Comparison of ENCODE assay signal across 8 mouse cellular contexts in genomic region chr9:57653283-57653682, GRCm38 (mm10). TPM values are rescaled to one million over a fixed set of nuclear protein-coding genes. Genes with fewer than 3 reads are reported as not detected.
DNase-seq lines count a peak whose midpoint lies in the region; ATAC-seq and TF ChIP-seq lines count a peak whose summit lies in the region.

Csk (minus strand) TSS chr9:57653631.

- H3K4me3 ChIP-seq in kidney, embryonic 16.5 days (ENCODE audit: low read length) = no peak within 1 kb of the TSS
- no peak within 1 kb of the TSS for H3K4me3 ChIP-seq in G1E (ENCODE audit: low read depth, low read length)
- H3K4me3 ChIP-seq in forebrain, embryonic 11.5 days (ENCODE audit: low read depth, low read length) = no peak within 1 kb of the TSS
- no peak within 1 kb of the TSS for H3K4me3 ChIP-seq in hindbrain, embryonic 15.5 days
- no peak within 1 kb of the TSS for H3K4me3 ChIP-seq in liver, embryonic 16.5 days (ENCODE audit: low read depth, low read length)

- H3K9ac ChIP-seq in kidney, embryonic 16.5 days (replicated peaks; ENCODE audit: low read length) = no peak within 1 kb of the TSS
- H3K9ac ChIP-seq in forebrain, embryonic 11.5 days (ENCODE audit: low read length) = peak within 1 kb of the TSS; percentile 39; the same call in 1 of the 2 replicates
- H3K9ac ChIP-seq in hindbrain, embryonic 15.5 days = no peak within 1 kb of the TSS; the same call in 1 of the 2 replicates
- no peak within 1 kb of the TSS for H3K9ac ChIP-seq in liver, embryonic 16.5 days (ENCODE audit: low read depth, low read length)

- H3K36me3 ChIP-seq in kidney, embryonic 16.5 days (ENCODE audit: insufficient read depth, low read length) = no peaks in the 10 kb centered on the region
- no peaks in the 10 kb centered on the region for H3K36me3 ChIP-seq in G1E (replicated peaks)
- no peaks in the 10 kb centered on the region for H3K36me3 ChIP-seq in forebrain, embryonic 11.5 days (ENCODE audit: control insufficient read depth, insufficient read depth, low read length)
- no peaks in the 10 kb centered on the region for H3K36me3 ChIP-seq in hindbrain, embryonic 15.5 days
- H3K36me3 ChIP-seq in liver, embryonic 16.5 days (ENCODE audit: control insufficient read depth, insufficient read depth) = no peaks in the 10 kb centered on the region

- 68% methylated on average over 5 of the region's 5 CpGs for WGBS in kidney, embryonic 16.5 days
- 29% methylated on average over 5 of the region's 5 CpGs for WGBS in forebrain, embryonic 11.5 days
- WGBS in hindbrain, embryonic 15.5 days = 52% methylated on average over 5 of the region's 5 CpGs
- WGBS in liver, embryonic 16.5 days (ENCODE audit: insufficient replicate concordance) = 66% methylated on average over 5 of the region's 5 CpGs

- no peak within 1 kb of the TSS for H3K27ac ChIP-seq in kidney, embryonic 16.5 days (ENCODE audit: low read length)
- H3K27ac ChIP-seq in forebrain, embryonic 11.5 days (ENCODE audit: low read depth, low read length) = no peak within 1 kb of the TSS
- no peak within 1 kb of the TSS for H3K27ac ChIP-seq in hindbrain, embryonic 15.5 days (replicated peaks)
- H3K27ac ChIP-seq in liver, embryonic 16.5 days (ENCODE audit: low read length) = no peak within 1 kb of the TSS

- 0 out of 2 replicates have a peak, but pooled peaks cover 8% of the 10 kb centered on the region for H3K4me1 ChIP-seq in kidney, embryonic 16.5 days (ENCODE audit: insufficient read depth, low read length)
- H3K4me1 ChIP-seq in G1E (ENCODE audit: insufficient read depth, low read depth, low read length) = peaks cover 47% of the 10 kb centered on the region
- peaks cover 6% of the 10 kb centered on the region; the same call in 1 of the 2 replicates for H3K4me1 ChIP-seq in forebrain, embryonic 11.5 days (replicated peaks; ENCODE audit: control insufficient read depth, insufficient read depth, low read length)
- peaks cover 17% of the 10 kb centered on the region for H3K4me1 ChIP-seq in hindbrain, embryonic 15.5 days (replicated peaks)
- peaks cover 9% of the 10 kb centered on the region for H3K4me1 ChIP-seq in liver, embryonic 16.5 days (ENCODE audit: control insufficient read depth, low read depth, low read length)

- no peak for DNase-seq in kidney, postnatal 10 days
- DNase-seq in G1E (ENCODE audit: low spot score) = no peak
- DNase-seq in forebrain, embryonic 11.5 days (ENCODE audit: low spot score) = no peak
- DNase-seq in retina, embryonic 14.5 days (ENCODE audit: low spot score) = no peak
- DNase-seq in gastrocnemius, adult 18-20 months (ENCODE audit: low spot score) = no peak

- no peak for TF ChIP-seq CTCF in G1E (IDR thresholded peaks at IDR 0.05; ENCODE audit: low read depth, low read length)

- H3K9me3 ChIP-seq in kidney, embryonic 16.5 days (ENCODE audit: low read length) = no peaks in the 10 kb centered on the region
- no peaks in the 10 kb centered on the region for H3K9me3 ChIP-seq in G1E (replicated peaks)
- no peaks in the 10 kb centered on the region for H3K9me3 ChIP-seq in forebrain, embryonic 11.5 days (ENCODE audit: control insufficient read depth, low read length)
- no peaks in the 10 kb centered on the region for H3K9me3 ChIP-seq in hindbrain, embryonic 15.5 days
- no peaks in the 10 kb centered on the region for H3K9me3 ChIP-seq in liver, embryonic 16.5 days (replicated peaks; ENCODE audit: control insufficient read depth, low read length)

- H3K4me2 ChIP-seq in kidney, embryonic 16.5 days (replicated peaks; ENCODE audit: low read depth, low read length) = no peak within 1 kb of the TSS
- H3K4me2 ChIP-seq in forebrain, embryonic 11.5 days (ENCODE audit: low read depth, low read length, severe bottlenecking) = no peak within 1 kb of the TSS
- H3K4me2 ChIP-seq in hindbrain, embryonic 15.5 days = no peak within 1 kb of the TSS
- H3K4me2 ChIP-seq in liver, embryonic 16.5 days (ENCODE audit: low read depth, low read length) = no peak within 1 kb of the TSS

- ATAC-seq in kidney, embryonic 16.5 days (ENCODE audit: low FRiP score, low TSS enrichment) = no peak
- no peak for ATAC-seq in G1E (ENCODE audit: extremely low read depth, insufficient number of reproducible peaks, low FRiP score, poor library complexity, severe bottlenecking)
- ATAC-seq in forebrain, embryonic 11.5 days (replicated peaks; ENCODE audit: low FRiP score) = no peak
- ATAC-seq in hindbrain, embryonic 15.5 days (ENCODE audit: low FRiP score, low read depth) = no peak
- no peak for ATAC-seq in liver, embryonic 16.5 days (ENCODE audit: low read depth)

- no peaks in the 10 kb centered on the region for H3K27me3 ChIP-seq in kidney, embryonic 16.5 days (ENCODE audit: insufficient read depth, low read length)
- H3K27me3 ChIP-seq in G1E (ENCODE audit: insufficient read depth, low read length) = peaks cover 17% of the 10 kb centered on the region
- 0 out of 2 replicates have a peak, but pooled peaks cover 3% of the 10 kb centered on the region for H3K27me3 ChIP-seq in forebrain, embryonic 11.5 days (ENCODE audit: control insufficient read depth, insufficient read depth, low read length)
- no peaks in the 10 kb centered on the region for H3K27me3 ChIP-seq in hindbrain, embryonic 15.5 days
- H3K27me3 ChIP-seq in liver, embryonic 16.5 days (ENCODE audit: control insufficient read depth, insufficient read depth, low read depth, low read length) = no peaks in the 10 kb centered on the region; the same call in 1 of the 2 replicates

RNA-seq across cellular contexts. Expression of gene Csk, which starts in this region (rescaled TPM):
- 27.2 and 31.6 TPM in 2 replicates for polyA plus RNA-seq in kidney, embryonic 16.5 days (2015; fragmentation: Nextera tagmentation; extraction: Ambion mirVana)
- total RNA-seq in G1E (2014; fragmentation: Nextera tagmentation) = 118 and 125 TPM in 2 replicates
- total RNA-seq in G1E (2017) = 151 and 154 TPM in 2 replicates
- polyA plus RNA-seq in G1E (2012) = 311 and 332 TPM in 2 replicates
- 32.9 and 39.5 TPM in 2 replicates for polyA plus RNA-seq in forebrain, embryonic 11.5 days (2014; fragmentation: Nextera tagmentation; extraction: Ambion mirVana)
- 36.6 and 44.5 TPM in 2 replicates for polyA plus RNA-seq in hindbrain, embryonic 15.5 days (2015; fragmentation: Nextera tagmentation; extraction: Ambion mirVana)
- 13.3 and 13.5 TPM in 2 replicates for polyA plus RNA-seq in liver, embryonic 16.5 days (2015; fragmentation: Nextera tagmentation; extraction: Ambion mirVana)
- total RNA-seq in gastrocnemius, adult 18-20 months (2021) = 1 to 10 TPM; 6.4 to 9.8 TPM

Comparison
In these comparisons a context has a peak if more than half of its experiments do, and no peak if none do; other contexts are left out.
1. RNA of gene Csk (total RNA-seq): 118 to 154 TPM in G1E; 6.4 to 9.8 TPM in gastrocnemius, adult 18-20 months; every median in the first group is over 10 times any median in the second.